Mouse (Mus musculus): Measurements from ENCODE around the gene Arid5b.

Gene Arid5b

DNA sequence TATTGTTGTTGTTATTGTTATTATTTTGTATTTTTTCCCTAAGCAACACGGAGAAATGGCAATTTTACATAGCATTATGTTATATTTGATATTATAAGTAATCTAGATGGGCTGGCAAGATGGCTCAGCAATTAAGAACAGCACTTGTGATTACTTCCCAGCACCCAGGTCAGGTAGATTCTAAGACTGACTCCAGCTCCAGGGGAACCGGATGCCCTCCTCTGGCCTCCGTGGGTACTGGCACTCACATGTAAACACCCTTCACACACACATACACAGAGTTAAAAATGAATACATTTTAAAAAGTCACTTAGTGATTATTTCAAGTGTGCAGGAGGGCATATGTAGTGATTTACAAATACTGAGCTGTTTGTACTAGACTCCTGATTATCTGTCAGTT lies 190.8 kb downstream of the Arid5b start:
- no peak for DNase-seq (ENCODE audit: low spot score in 2 of 2)

DNA sequence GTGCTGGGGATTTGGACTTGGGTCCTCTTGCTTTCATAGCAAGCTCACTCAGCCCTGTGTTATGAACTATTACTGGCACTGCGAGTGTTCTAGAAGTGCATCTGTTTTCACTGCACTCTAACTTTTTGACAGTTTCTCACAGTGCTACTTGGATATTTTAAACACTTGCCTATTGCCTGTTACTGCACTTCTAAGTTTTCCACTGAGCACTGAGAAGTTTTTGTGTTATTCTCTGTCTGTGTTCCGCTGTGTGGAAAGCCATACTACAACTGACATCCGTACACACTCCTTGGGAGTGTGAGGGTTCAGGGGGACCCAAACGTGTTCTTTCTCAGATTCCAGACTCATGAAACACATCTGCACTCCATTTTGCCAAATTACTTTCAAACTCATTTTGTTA lies 191.6 kb downstream of the Arid5b start:
- DNase-seq (ENCODE audit: low spot score in 2 of 2) = no peak

DNA sequence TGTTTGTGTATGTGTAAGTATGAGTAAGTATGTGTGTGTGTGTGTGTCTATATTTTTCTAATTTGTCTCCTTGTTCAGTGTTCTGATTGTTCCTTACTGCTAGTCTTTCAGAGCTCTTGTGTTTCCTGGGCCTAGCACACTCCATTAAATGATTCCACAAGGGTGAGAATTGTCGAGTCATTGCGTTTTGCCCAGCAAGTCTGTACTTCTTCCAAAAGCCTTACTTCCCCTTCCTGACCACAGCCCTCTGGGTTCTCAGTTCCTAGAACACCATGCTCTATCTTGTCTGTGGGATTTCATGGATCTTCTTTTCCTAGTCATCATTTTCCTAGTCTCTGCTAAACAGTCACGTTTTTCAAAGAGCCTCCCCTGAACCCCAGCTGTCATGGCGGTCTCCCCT lies 193.0 kb downstream of the Arid5b start:
- DNase-seq (ENCODE audit: low spot score in 2 of 2) = no peak

DNA sequence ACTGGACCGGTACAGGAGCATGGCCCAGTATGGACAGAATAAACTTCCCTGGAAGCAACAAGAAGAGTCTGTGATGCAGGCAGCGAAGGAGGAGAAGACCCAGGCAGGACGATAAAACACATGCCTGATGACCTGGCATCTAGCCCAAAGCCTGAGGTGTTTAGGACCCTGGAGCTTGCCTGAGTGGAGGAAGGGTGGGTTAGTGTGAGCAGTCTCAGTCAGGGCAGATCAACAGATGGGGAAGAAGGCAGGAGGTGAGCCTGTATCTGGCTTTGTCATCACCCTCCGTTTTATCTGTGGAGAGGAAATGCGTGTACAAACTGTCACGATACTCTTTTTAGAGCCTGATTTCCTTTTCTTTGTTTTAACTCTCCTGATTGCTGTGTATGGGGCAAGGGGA lies 196.8 kb downstream of the Arid5b start:
- no peak for DNase-seq (ENCODE audit: low spot score in 2 of 2)

DNA sequence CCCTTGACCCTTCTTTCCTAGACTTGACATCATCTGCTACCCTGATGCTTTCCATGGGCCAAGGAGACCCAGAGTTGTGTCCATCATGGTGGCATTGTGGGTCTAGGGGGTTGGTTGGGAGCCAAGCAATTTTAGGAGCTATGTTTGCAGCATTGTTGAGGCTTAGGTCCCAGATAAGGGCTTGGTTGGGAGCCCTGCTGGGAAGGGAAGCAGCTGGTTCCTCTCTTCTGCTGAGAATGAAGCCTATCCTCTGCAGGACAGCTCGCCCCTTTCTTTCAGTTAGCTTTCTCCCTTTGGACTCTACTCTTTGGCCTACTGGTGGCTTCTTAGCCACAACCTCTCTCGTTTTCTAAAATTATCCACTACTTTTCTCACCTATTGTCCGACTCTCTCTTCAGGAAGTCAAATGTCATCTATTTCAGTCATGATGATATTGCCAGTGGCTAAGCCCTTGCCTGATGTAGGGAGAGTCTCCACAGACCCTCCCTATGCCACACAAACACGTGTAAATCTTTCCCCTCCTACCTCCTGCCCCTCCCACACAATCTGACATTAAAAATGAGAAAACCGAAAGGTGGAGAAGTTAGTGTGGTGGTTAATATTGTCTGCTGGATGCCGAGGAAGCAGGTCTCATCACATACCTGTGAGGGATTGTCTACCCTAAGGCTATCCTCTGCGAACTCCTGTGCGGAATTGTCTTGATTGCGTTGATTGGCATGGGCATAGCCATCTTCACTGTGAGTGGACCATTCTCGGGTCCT lies 198.4 kb downstream of the Arid5b start:
- DNase-seq (ENCODE audit: low spot score in 2 of 2) = no peak

DNA sequence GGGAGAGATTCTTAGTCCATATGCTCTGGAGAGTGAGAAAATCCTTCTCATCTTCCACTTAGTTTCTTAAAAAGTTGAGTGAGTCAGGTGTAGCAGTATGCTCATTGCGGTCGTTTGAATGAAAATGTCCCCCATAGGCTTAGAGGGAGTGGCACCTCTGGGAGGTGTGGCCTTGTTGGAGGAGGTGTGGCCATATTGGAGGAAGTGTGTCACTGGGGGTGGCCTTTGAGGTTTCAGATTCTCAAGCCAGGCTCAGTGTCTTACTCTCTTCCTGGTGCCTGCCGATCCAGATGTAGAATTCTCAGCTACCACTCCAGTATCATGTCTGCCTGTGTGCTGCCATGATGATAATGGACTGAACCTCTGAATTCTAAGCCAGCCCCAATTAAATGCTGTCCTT lies 199.8 kb downstream of the Arid5b start:
- no peak for DNase-seq (ENCODE audit: low spot score in 2 of 2)

DNA sequence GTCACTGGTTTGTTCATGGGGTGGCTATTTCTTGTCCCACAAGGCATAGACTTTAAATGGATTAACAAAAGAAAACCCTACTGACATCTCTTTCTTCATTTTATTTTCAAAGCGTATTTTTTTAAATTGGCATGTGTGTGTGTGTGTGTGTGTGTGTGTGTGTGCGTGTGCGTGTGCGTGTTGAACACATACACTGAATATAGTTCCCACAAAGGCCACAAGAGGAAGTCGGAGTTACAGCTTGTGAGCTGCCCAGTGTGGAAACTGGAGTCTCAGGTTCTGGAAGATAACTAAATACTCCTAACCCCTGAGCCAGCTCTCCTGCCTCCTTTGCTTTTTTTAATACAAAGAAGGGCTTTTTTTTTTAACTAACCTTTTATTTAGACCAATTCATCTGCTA lies 203.4 kb downstream of the Arid5b start:
- DNase-seq (ENCODE audit: low spot score in 2 of 2) = no peak

DNA sequence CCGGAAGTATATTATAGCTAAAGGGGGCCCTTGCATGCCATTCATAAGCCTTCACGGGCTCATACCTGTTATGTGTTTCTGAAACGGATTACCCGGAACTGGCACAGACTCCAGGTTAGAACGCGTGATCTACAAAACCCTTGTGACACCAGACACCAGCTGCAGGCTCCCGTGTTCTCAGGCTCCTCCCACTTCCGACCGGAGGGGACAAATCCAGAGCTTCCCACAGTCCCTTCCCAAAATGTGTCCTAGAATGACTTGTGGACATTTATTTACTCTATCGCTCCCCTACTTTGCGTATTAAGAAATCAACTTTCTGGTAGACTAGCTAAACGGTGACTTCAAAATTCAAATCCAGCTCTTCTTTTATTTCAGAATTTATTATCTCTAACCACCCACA lies 204.2 kb downstream of the Arid5b start:
- DNase-seq (ENCODE audit: low spot score in 2 of 2) = no peak

DNA sequence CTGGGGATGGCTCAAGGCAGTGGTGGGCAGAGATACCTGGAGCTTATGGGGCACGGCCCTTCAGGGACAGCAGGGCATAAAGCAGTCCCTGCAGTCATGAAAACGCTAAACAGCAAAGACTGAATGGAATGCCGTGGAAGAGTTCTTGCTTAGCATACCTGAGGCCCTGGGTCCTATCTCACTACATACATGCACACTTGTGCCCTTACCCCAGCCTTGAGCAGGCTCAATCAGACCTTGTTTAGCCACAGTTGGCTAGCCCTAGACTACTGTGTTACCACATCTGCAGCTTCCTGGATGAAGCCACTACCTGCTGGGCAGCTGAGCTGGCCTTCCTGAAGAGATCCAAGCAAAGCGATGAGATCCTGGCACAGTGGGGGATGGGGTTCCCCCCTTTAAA lies 205.9 kb downstream of the Arid5b start:
- no peak for DNase-seq (ENCODE audit: low spot score in 2 of 2)

DNA sequence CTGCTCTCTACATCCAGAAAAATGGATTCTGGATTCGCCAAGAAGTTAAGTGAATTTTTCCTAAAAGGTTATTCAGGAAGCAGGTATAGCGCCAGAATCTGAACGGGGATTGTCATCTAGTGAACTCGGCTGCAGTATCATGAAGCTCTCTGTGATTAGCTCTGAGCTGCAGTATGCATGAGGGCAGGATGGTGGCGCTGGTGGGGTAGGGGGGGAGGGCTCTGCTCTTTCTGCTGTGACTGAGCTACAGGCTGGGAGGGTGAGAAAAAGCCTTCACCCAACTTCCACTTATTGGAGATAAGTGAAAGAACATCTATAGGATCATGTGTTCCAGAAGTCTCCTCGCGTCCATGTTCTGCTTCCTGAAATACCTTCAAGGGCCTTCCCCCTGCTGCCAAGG lies 207.5 kb downstream of the Arid5b start:
- DNase-seq (ENCODE audit: low spot score in 2 of 2) = no peak

DNA sequence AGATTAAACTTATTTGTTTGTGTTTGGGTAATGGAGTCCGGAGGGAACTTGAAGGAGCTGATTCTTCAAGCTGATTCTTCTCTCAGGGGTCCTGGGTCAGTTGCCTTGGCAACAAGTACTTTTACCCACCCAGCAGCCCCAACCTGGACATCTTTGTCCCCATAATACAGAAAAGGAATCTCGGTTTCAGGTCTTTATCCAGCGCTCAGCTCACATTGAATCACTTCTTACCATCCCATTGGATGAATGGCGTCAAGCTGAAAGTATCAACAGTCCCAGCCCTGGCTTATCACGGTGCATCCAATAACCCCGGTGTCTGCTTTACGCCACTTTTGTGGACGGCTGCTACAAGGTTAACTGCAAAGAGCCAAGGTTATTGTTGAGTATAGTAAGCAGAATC lies 210.1 kb downstream of the Arid5b start:
- DNase-seq (ENCODE audit: low spot score in 2 of 2) = no peak

DNA sequence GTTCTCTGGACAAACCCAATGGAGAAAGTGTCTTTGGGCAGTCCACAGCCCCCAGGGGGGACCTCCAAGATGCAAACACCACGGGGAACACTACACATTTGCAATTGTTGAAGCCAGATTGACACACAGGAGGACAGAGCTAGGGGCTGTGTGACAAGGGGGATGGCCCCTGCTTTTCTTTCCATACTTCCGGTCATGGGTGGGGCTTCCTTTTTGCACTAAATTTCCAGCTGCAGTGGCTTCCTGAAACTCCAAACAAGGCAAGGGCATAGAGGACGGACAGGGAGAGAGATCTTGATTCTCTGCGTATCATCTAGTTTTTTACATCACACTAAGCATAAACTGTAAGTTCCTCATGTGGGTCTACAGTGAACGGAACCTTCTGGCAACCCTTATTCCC lies 210.6 kb downstream of the Arid5b start:
- no peak for DNase-seq (ENCODE audit: low spot score in 2 of 2)

DNA sequence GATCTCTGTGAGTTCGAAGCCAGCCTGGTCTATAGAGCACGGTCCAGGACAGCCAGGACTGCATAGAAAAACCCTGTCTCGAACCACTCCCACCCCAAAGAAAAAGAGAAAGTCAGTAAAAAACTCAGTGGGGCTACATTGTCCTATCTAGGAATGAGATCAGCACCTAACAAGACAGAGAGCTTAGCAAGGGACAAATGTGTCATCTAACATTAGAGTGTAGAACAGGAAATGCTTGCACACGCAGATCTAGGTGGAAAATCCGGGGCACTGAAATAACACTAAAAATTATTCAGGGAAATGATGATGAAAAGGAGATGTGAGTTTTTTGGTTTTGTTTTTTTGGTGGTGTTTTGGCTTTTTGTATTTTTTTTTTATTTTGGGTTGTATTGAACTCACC lies 212.4 kb downstream of the Arid5b start:
- DNase-seq (ENCODE audit: low spot score in 2 of 2) = no peak

DNA sequence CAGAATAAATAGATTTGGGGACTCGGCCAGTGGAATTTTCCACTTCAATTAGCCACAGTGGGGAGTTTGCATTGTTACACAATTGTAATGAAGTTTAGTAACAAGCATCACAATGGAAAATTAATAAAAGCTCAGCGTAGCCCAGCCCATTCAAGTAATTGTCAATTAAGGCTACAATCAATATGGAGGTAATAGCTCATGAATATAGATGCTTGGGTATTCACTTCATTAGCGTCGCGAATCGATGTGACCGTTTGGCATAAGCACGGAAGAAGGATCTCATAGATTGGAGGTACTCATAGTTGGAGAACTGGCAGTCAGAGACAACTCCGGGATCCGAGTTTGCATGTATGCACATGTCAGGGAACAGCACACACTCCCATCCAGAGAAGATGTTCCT lies 214.0 kb downstream of the Arid5b start:
- no peak for DNase-seq (ENCODE audit: low spot score in 2 of 2)

DNA sequence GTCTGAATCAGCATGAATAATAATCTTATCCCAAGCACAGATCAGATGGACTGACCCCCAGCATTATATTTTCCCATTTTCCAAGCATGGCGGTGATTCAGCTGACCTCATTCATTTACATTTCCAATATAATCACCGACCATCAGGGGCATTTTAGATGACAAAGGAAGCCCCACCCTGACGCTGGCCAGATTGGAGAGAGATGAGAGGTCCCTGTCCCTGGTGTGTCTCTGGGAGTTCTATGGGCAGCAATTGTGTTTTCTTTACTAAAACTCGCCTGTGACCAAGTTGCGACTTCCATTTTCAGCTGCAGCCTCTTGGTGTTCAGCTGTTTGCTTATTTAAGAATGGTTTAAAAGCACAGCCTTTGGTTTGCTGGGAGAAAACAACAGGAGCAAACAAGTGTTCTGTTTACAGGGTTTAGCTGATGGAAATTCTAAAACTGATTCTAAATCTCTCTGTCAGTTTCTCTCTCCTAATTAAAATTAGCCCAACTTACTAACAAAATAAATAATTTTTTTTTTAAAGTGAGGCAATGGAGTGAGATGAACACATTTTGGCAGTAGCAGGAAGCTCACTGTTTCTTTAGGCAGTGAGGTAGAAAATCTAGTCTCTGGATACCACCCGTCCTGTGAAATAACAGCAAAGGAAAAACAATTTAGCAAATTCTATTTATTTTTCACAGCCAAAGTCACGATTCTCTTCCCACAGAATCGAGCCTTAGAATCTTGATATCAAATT lies 214.6 kb downstream of the Arid5b start:
- DNase-seq (ENCODE audit: low spot score in 2 of 2) = no peak

DNA sequence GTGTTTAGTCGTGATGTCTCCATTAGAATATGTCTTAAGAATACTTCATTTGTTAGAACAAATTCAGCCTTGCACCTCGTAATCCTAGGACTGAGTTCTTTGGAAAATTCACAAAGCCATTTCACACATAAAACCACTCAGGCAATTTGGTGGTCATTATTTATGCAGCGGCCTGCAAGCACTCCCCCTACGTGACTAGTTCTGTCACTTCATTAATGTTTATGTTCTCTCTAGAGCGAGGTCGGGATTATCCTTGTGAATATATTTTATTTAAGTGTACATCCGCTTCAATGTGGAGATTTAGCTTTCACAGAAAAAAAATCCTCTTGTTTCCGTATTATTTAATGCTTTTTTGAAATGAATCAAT lies 217.3 kb downstream of the Arid5b start:
- no peak for DNase-seq (ENCODE audit: low spot score in 2 of 2)

DNA sequence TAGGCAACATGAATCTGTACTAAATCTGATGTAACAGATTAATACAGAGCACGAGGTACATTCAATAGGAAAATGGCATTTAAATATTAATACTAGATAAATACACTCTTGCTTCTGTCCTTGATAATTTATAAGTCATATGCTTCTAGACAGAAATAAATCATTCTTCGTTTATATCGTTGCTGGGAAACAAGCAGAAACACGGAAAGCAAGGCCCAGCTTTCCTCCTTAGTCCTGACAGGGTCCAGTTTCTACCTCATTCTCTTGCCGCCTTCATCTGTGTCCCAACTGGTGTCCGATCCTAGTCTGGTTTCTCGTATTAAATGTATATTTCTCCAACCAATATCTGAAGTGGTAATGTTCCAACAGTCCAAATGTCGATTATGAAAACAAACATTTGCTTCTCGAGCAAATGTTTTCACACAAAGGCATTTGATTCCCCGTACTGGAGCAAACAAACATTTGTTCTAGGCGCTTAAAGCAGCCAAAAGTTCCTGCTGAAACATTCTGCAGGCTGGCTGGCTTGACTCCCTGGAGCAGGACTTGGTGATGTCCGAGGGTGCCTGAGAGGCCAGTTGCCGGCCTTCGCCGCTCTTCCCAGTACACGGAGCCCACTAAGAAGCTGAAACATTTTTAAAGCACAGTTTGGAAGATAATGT lies 217.8 kb downstream of the Arid5b start:
- DNase-seq (ENCODE audit: low spot score in 2 of 2) = no peak

DNA sequence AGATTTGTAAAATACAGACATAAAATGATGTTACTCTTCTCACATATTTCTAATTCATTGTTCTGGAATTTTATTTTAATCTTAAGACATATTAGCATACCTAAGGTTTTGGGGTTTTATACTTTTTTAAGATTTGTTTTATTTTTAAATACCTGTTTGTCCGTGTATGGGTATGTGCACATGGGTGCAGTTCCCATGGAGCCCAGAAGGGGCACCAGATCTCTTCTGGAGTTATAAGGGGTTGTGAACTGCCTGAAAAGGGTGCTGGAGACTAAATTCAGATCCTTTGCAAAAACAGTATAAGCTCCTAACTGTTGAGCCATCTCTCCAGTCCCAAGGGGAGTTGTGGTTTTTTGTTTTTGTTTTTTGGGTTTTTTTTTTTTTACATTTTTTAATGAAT lies 220.2 kb downstream of the Arid5b start:
- no peak for DNase-seq (ENCODE audit: low spot score in 2 of 2)

DNA sequence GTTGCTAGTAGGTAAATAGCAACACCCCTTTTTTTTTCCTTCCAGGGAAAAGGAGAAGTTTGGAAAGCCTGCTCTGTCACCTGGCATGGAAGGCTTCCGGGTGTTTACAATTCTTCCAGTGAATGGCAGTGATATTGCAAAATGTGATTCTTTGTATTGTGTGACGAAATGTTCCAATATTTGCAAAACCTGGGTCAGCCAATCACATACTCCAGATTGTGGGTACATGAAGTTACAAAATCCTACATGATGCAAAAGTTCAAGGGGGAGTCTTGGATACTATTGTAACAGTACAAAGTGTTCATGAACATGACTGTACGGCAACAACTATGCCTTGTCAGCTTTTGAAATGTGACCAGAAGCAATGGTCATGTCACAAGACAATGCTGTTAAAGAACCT lies 220.7 kb downstream of the Arid5b start:
- DNase-seq (ENCODE audit: low spot score in 2 of 2) = no peak

DNA sequence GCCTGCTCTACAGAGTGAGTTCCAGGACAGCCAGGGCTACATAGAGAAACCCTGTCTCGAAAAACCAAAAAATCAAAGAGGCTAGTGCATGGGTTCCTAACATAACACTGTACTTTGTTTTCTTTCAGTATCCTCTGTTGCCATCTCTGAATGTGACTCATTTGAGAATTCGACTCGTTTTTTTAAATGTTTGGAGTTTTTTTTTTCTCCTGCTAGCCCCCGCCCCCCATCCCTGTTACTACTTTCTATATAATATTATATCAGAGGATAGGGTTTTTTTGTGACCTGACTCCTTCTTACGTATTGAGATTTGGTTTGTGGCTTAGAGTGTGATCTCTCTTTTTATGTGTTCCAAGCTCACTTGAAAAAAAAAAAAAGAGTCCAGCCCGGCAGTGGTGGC lies 223.8 kb downstream of the Arid5b start:
- no peak for DNase-seq (ENCODE audit: low spot score in 2 of 2)

DNA sequence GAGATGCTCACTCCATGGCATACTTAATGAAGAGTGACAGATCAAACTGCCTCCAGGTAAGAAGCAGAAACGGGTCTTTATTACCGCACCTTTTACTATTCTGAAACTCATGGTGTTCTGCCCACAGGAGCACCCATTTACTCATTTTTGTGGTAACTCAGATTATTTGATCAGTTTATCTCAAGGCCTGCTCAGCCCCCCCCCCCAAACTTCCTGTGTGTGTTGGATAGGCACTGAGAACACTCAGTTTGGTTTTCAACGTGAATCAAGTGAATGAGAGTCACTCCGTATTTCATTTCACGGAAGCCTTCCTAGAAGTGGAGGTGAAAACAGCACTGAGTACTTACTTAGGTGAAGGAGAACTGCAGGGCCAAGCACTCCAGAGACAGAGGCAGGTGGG lies 224.4 kb downstream of the Arid5b start:
- no peak for DNase-seq (ENCODE audit: low spot score in 2 of 2)

DNA sequence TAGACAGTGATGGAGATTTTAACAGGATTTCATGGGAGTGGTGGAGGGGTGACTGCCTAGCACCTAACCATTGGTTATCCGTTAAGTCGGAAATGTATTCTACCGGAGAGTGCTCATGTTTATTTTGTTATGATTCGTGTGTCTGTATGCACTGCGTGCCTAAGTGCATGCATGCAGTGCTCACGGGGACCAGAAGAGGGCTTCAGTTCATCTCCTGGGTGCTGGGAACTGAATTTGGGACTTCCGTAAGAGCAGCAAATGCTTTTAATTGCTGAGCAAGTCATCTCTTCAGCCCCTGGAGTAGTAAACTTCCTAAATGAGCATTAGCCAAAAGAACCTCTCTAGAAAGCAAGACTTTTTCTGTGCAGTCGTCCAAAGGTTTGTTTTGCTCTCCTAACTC lies 226.2 kb downstream of the Arid5b start:
- no peak for DNase-seq (ENCODE audit: low spot score in 2 of 2)

DNA sequence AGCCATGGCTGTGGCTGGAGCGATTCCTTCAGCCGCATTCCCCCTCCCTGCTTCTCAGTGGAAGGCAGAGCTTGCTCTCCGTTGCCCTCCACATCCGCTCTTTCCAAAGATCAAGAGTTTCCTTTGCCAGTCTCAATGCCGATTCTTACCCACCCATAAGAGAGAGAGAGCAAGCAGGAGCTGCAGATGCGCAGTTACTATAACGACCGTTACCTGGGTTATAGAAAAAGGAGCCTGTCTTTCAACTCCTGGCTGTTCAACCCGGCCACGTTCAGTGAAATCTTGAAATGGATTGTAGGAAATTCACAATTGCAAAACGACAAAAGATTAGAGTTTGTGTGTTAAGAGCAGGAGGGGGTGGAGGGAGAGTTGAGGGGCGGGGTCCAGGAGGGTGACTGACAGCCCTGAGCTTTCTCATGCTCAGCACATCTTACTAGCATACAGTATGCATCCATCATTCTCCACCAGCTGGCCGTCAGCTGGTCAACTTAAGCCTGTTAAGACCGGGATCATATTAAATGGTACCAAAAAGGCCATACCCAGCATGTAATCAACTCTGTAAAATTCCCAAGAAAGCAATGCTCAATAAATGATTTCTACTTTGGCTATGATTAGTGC lies 227.1 kb downstream of the Arid5b start:
- no peak for DNase-seq (ENCODE audit: low spot score in 2 of 2)

Data from spleen, postnatal 14 days (tissue).